8 mouse cellular contexts compared by ENCODE assay signal in the genomic region with DNA sequence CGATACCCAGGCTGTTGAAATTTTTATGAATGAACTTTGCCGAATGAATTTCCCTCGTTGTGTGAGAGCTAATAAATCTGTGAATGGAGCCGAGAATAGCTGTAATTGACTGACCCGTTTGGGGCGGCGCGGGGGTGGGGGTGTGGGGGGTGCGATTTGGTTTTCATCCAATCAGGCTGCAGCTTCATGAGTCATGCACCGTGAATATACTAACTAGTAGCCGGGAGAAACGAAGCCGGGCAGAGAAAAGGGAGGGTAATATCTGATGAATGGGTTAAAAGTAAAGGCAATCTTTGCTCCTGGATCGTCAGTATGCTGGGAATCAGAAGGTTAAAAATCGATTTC. TPM values are rescaled to one million over a fixed set of nuclear protein-coding genes. Genes with fewer than 3 reads are reported as not detected.
DNase-seq lines count a peak whose midpoint lies in the region; ATAC-seq and TF ChIP-seq lines count a peak whose summit lies in the region.

A gene (minus strand): TSS at position 63 of the 345 bp plus-strand sequence.

- peak within 1 kb of the TSS; percentile 76 for H3ac ChIP-seq in C2C12 (ENCODE audit: control insufficient read depth, insufficient read length, low read depth)

- no peaks in the 10 kb centered on the region for H3K4me1 ChIP-seq in cerebellum, adult 2 months (ENCODE audit: control insufficient read depth, insufficient read depth, low read length)
- peaks cover 24% of the 10 kb centered on the region for H3K4me1 ChIP-seq in heart, embryonic 13.5 days
- peaks cover 8% of the 10 kb centered on the region for H3K4me1 ChIP-seq in limb, embryonic 14.5 days (ENCODE audit: control insufficient read depth, insufficient read depth, low read length)

- no peak for TF ChIP-seq POLR2A in cerebellum, adult 2 months (IDR thresholded peaks at IDR 0.05; ENCODE audit: borderline replicate concordance, insufficient read depth, low read length)
- TF ChIP-seq POLR2A in limb, embryonic 14.5 days (IDR thresholded peaks at IDR 0.05; ENCODE audit: borderline replicate concordance, extremely low read depth, insufficient read depth, insufficient read length): no peak

- peak within 1 kb of the TSS; percentile 27 for H3K4me3 ChIP-seq in C2C12 (ENCODE audit: insufficient read depth, poor library complexity, severe bottlenecking)
- H3K4me3 ChIP-seq in cerebellum, adult 2 months (replicated peaks; ENCODE audit: insufficient read depth, low read depth, low read length): peak within 1 kb of the TSS; percentile 60
- peak within 1 kb of the TSS; percentile 63 for H3K4me3 ChIP-seq in heart, embryonic 13.5 days
- H3K4me3 ChIP-seq in limb, embryonic 14.5 days (replicated peaks; ENCODE audit: low read length): peak within 1 kb of the TSS; percentile 47

- peak within 1 kb of the TSS; percentile 82 for H3K9ac ChIP-seq in heart, embryonic 13.5 days
- peak within 1 kb of the TSS; percentile 54 for H3K9ac ChIP-seq in limb, embryonic 14.5 days (ENCODE audit: low read depth, low read length, severe bottlenecking)

- no peak for ATAC-seq in heart, embryonic 13.5 days (ENCODE audit: extremely low read depth, insufficient number of reproducible peaks, low FRiP score, low TSS enrichment)
- ATAC-seq in limb, embryonic 14.5 days (ENCODE audit: low FRiP score, low read depth): peak; percentile 88

- H3K27me3 ChIP-seq in C2C12 (ENCODE audit: control insufficient read depth, insufficient read depth, insufficient read length): no peaks in the 10 kb centered on the region
- no peaks in the 10 kb centered on the region for H3K27me3 ChIP-seq in cerebellum, adult 2 months (ENCODE audit: control insufficient read depth, insufficient read depth, low read length)
- H3K27me3 ChIP-seq in heart, embryonic 13.5 days (replicated peaks): peaks cover 61% of the 10 kb centered on the region
- peaks cover 24% of the 10 kb centered on the region for H3K27me3 ChIP-seq in limb, embryonic 14.5 days (ENCODE audit: control insufficient read depth, insufficient read depth, low read length)
- H3K27me3 ChIP-seq in splenic B cell, adult 2 months (ENCODE audit: control insufficient read depth, insufficient read depth, low read length, poor library complexity, severe bottlenecking): no peaks in the 10 kb centered on the region; the same call in 1 of the 2 replicates

- H3K27ac ChIP-seq in cerebellum, adult 2 months (ENCODE audit: insufficient read depth, low read length): no peak within 1 kb of the TSS
- H3K27ac ChIP-seq in heart, embryonic 13.5 days (replicated peaks): no peak within 1 kb of the TSS
- 0 out of 2 replicates have a peak within 1 kb of the TSS, but pooled peaks have one; percentile 33 for H3K27ac ChIP-seq in limb, embryonic 14.5 days (replicated peaks; ENCODE audit: low read depth, low read length)

- DNase-seq in heart, adult 18-20 months: peak; percentile 18 to 22
- DNase-seq in heart, adult 11 months: no peak
- peak in 1 of 2 experiments; percentile 51 for DNase-seq in cerebellum, adult 2 months
- DNase-seq in limb, embryonic 14.5 days (ENCODE audit: low spot score): peak; percentile 63
- peak; percentile 7 for DNase-seq in splenic B cell, adult 2 months (ENCODE audit: low read depth, low spot score)
- no peak for DNase-seq in spleen, postnatal 14 days (ENCODE audit: low spot score in 2 of 2)

- no peaks in the 10 kb centered on the region for H3K79me3 ChIP-seq in C2C12 (ENCODE audit: low read depth)

- H3K4me2 ChIP-seq in heart, embryonic 13.5 days: peak within 1 kb of the TSS; percentile 99
- H3K4me2 ChIP-seq in limb, embryonic 14.5 days (replicated peaks; ENCODE audit: low read depth, low read length, severe bottlenecking): peak within 1 kb of the TSS; percentile 100

- H3K79me2 ChIP-seq in C2C12 (ENCODE audit: control insufficient read depth, insufficient read depth): no peaks in the 10 kb centered on the region

- H3K36me3 ChIP-seq in C2C12 (ENCODE audit: control insufficient read depth, insufficient read depth): no peaks in the 10 kb centered on the region
- H3K36me3 ChIP-seq in heart, embryonic 13.5 days: no peaks in the 10 kb centered on the region
- H3K36me3 ChIP-seq in limb, embryonic 14.5 days (ENCODE audit: control insufficient read depth, insufficient read depth, low read length): no peaks in the 10 kb centered on the region
- no peaks in the 10 kb centered on the region for H3K36me3 ChIP-seq in splenic B cell, adult 2 months (ENCODE audit: control insufficient read depth, insufficient read depth, low read length, poor library complexity, severe bottlenecking)

- no peaks in the 10 kb centered on the region for H3K9me3 ChIP-seq in heart, embryonic 13.5 days
- H3K9me3 ChIP-seq in limb, embryonic 14.5 days (ENCODE audit: control insufficient read depth, low read length): no peaks in the 10 kb centered on the region

- WGBS in cerebellum, adult 2 months: 1% methylated on average over 15 of the region's 15 CpGs
- WGBS in heart, embryonic 13.5 days: under 1% methylated on average over 15 of the region's 15 CpGs
- 0% methylated on average over 15 of the region's 15 CpGs for WGBS in limb, embryonic 14.5 days

- no peak for TF ChIP-seq CTCF in C2C12 (IDR thresholded peaks at IDR 0.05; ENCODE audit: control insufficient read depth, insufficient read depth, insufficient read length)
- TF ChIP-seq CTCF in cerebellum, adult 2 months (IDR thresholded peaks at IDR 0.05; ENCODE audit: borderline replicate concordance, insufficient read depth, low read depth, low read length): no peak

TF ChIP-seq in C2C12, 6 proteins besides CTCF, POLR2A, EP300 and RAD21:
- TF ChIP-seq USF1 (IDR thresholded peaks at IDR 0.05; ENCODE audit: low read depth): no peak
- TF ChIP-seq FOSL1 (IDR thresholded peaks at IDR 0.05; ENCODE audit: insufficient read depth, low read length, poor library complexity, severe bottlenecking): no peak
- no peak for TF ChIP-seq CEBPB (IDR thresholded peaks at IDR 0.05; ENCODE audit: low read depth)
- no peak for TF ChIP-seq MYOG (IDR thresholded peaks at IDR 0.05; ENCODE audit: control insufficient read depth, extremely low read depth, insufficient read length)
- no peak for TF ChIP-seq MAX (IDR thresholded peaks at IDR 0.05)
- no peak for TF ChIP-seq MYOD1 (IDR thresholded peaks at IDR 0.05; ENCODE audit: control insufficient read depth, insufficient read length, low read depth)

RNA-seq across cellular contexts. Expression of the gene that starts here (rescaled TPM):
- under 1 TPM; 0.51 to 0.67 TPM for total RNA-seq in heart, adult 18-20 months (2021)
- 0.34 TPM for polyA plus RNA-seq in C2C12 (2012; fragmentation: generic; extraction: Trizol)
- 6.7 and 7.0 TPM in 2 replicates for polyA plus RNA-seq in cerebellum, adult 2 months (2012; rRNA removed)
- polyA plus RNA-seq in heart, embryonic 13.5 days (2015; fragmentation: Nextera tagmentation; extraction: Ambion mirVana): 0.64 and 1.7 TPM in 2 replicates
- polyA plus RNA-seq in limb, embryonic 14.5 days (2012; rRNA removed): 1.2 and 1.3 TPM in 2 replicates
- polyA plus RNA-seq in limb, embryonic 14.5 days (2014; fragmentation: Nextera tagmentation; extraction: Ambion mirVana): 0.74 and 1.1 TPM in 2 replicates

Comparison
In these comparisons a context has a peak if more than half of its experiments do, and no peak if none do; other contexts are left out.
1. Peak in DNase-seq in heart, adult 18-20 months; RNA of the gene not detected or under 1 TPM.
2. DNase-seq: peak in limb, embryonic 14.5 days (single experiment) and splenic B cell, adult 2 months (single experiment); none in heart, adult 11 months (single experiment) and spleen, postnatal 14 days (0 of 2).
3. Peak in every context shown above with its lines, with median percentiles within 50 percentile points of each other: H3K4me3 ChIP-seq.